Mouse (Mus musculus) forebrain, embryonic 13.5 days (tissue): ENCODE results near the gene Ankle1. TPM values are rescaled to one million over a fixed set of nuclear protein-coding genes. Genes with fewer than 3 reads are reported as not detected.

Source experiments
- ATAC-seq: fragments of 200-750 bp; cut with Nextera tagmentation; 2 replicates; pipeline ENCODE4 v1.8.0; 2017
- H3K27ac ChIP-seq: fragments of 300-500 bp; sonication (generic); 2 replicates; pipeline ENCODE4 v1.5.1; 2015; ENCODE audit warnings: inconsistent platforms, mild to moderate bottlenecking, moderate library complexity
- H3K27me3 ChIP-seq: fragments of 300-500 bp; sonication (generic); 2 replicates; pipeline ENCODE4 v1.6.1; 2015; ENCODE audit warnings: mild to moderate bottlenecking, inconsistent platforms
- H3K36me3 ChIP-seq: fragments of 300-500 bp; sonication (generic); 2 replicates; pipeline ENCODE4 v1.6.1; 2015; ENCODE audit warnings: mild to moderate bottlenecking, inconsistent platforms; ENCODE audit not compliant: poor library complexity, severe bottlenecking
- H3K4me1 ChIP-seq: fragments of 300-500 bp; sonication (generic); 2 replicates; pipeline ENCODE4 v1.6.1; 2015; ENCODE audit warnings: inconsistent platforms
- H3K4me2 ChIP-seq: fragments of 300-500 bp; sonication (generic); 2 replicates; pipeline ENCODE4 v1.6.1; 2015; ENCODE audit warnings: inconsistent platforms, mild to moderate bottlenecking, moderate library complexity
- H3K4me3 ChIP-seq: fragments of 300-500 bp; sonication (generic); 2 replicates; pipeline ENCODE4 v1.5.1; 2015; ENCODE audit warnings: mild to moderate bottlenecking, inconsistent platforms
- H3K9ac ChIP-seq: fragments of 300-500 bp; sonication (generic); 2 replicates; pipeline ENCODE4 v1.6.1; 2015; ENCODE audit warnings: mild to moderate bottlenecking, inconsistent platforms
- H3K9me3 ChIP-seq: fragments of 300-500 bp; sonication (generic); replicated peaks from 2 replicates; pipeline ENCODE4 v1.6.1; 2016; ENCODE audit warnings: inconsistent platforms
- WGBS: fragments of 180-500 bp; shearing (Covaris S2); methylation state at CpG from one replicate; pipeline ENCODE4 v1.1.7; 2015; 5-methylcytosine and 5-hydroxymethylcytosine counted together
- polyA plus RNA-seq: library from polyadenylated mRNA; unstranded; fragments of >200 nt; fragmentation: Nextera tagmentation; extraction: Ambion mirVana; gene quantifications from 2 replicates; pipeline ENCODE4 v1.2.1, GENCODE M21; 2015

Ankle1 gene
- polyA plus RNA-seq, 1 experiment from 2014 or later: 32.3 TPM

DNA sequence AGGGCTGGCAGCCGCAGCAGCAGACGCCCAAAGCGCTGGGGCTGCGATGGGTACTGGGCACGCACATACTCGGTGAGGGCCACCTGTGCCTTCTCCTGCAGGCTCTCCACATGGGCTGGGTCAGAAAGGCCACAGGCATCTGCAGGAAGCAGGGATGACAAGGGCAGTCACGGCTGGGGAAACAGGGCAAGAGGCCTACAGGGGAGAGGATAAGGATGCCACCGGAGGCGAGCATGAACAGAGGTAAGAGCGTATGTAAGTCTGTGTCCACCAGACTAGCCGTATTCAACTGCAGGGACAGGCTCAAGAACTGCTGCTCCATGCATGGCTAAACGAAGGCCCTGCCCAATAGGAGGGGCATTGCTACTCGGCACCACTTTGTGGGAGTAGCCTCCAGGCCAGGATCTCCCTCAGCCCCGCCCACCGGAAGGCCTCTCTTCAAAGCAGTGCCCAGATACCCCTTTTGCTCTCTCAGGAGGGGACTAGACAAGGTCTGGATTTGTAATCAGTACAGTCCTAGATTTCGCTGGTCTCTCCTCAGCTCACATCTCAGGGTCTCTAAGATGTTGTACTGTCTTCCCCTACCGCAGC lies 31.1 kb upstream of the Ankle1 start:
- peaks cover 28% of the 10 kb centered on the region for H3K36me3 ChIP-seq
- no peak overlapping the region for H3K9ac ChIP-seq
- no peak overlapping the region for H3K4me2 ChIP-seq
- no peak for ATAC-seq
- H3K4me1 ChIP-seq: peaks cover 39% of the 10 kb centered on the region
- H3K27ac ChIP-seq: 0 out of 2 replicates have a peak overlapping the region, but pooled peaks have one; percentile 49
- 85% methylated on average over 17 of the region's 17 CpGs for WGBS
- H3K27me3 ChIP-seq: peaks cover 9% of the 10 kb centered on the region; the same call in 1 of the 2 replicates
- no peak overlapping the region for H3K4me3 ChIP-seq
- H3K9me3 ChIP-seq: no peaks in the 10 kb centered on the region

DNA sequence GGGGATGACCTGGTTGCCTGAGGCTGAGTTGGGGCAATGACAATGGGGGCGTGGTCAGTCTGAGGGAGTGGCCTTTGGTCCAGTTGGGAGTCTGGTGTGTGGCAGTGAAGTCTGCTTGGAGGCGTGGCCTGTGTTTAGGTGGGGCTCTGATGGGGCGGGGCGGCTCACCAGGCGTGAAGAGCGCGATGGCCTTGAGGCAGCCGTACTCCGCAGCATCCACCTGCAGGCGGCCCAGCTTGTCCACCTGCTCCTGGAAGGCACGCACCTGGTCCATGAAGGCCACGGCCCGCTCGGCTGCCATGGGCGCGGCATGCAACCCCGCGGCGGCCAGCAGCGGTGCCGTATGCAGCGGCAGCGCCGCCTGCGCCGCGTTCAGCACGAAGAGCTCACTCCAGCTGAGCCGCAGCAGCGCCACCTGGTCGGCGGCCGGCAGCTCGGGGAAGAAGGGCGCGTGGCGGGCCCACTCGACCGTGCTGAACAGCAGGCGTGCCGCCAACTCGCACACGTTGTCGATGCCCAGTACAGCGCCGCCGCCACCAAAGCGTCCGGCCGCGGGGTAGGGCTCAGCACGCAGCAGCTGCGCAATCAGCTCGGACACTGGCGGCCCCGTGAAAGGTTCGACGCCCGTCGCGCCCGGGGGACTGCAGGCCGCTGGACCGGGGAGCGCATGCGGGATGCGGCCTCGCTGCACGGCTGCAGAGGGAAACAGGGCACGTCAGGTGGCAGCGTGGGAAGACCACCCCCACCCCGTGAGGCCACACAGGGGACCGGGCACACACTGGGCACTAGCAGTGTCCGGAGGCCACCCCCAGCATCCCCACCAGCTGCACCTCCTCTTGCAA lies 30.0 kb upstream of the Ankle1 start:
- Histone ChIP-seq H3K27ac (peak overlapping the region; percentile 49; the same call in 1 of the 2 replicates), H3K27me3 (peaks cover 13% of the 10 kb centered on the region), H3K36me3 (peaks cover 26% of the 10 kb centered on the region), H3K4me1 (peaks cover 45% of the 10 kb centered on the region), H3K9ac (peak overlapping the region; percentile 62), H3K4me2 (peak overlapping the region; percentile 67), H3K4me3 (peak overlapping the region; percentile 37), H3K9me3 (no peaks in the 10 kb centered on the region)
- WGBS: 3% methylated on average over 65 of the region's 74 CpGs
- ATAC-seq: peak; percentile 8; the same call in 1 of the 2 replicates

DNA sequence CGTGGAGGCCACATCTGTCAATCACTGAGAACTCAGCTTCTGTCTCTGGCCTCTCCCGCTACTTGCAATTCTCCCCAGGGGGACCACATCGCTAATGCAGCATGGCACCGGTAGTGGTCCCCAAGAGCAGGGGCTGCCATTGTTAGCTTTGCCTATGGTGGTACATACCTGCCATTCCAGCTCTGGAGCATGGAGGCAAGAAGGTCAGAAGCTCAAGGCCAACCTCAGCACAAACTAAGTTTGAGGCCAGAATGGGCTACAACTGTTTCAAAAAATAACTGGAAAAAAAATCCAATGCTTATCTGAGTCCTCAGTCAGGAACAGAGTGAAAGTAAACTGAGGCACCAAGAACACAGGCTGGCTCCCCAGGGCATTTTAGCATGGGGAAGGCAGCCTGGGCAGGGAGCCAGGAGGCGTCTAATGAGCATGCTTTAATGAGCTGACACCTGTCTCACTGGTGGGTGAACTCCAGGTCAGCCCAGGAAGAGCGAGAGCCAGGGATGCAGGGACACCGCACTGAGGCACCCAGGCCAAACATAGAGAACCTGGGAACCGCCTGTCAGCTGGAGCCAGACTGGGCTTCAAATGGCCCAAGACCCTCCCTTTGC lies 29.3 kb upstream of the Ankle1 start:
- H3K4me3 ChIP-seq: peak overlapping the region; percentile 37
- peak overlapping the region; percentile 62 for H3K9ac ChIP-seq
- no peak for ATAC-seq
- no peak overlapping the region for H3K27ac ChIP-seq
- peak overlapping the region; percentile 67 for H3K4me2 ChIP-seq
- no peaks in the 10 kb centered on the region for H3K9me3 ChIP-seq
- H3K36me3 ChIP-seq: peaks cover 26% of the 10 kb centered on the region
- peaks cover 51% of the 10 kb centered on the region for H3K4me1 ChIP-seq
- WGBS: 31% methylated on average over 8 of the region's 8 CpGs
- peaks cover 20% of the 10 kb centered on the region for H3K27me3 ChIP-seq

DNA sequence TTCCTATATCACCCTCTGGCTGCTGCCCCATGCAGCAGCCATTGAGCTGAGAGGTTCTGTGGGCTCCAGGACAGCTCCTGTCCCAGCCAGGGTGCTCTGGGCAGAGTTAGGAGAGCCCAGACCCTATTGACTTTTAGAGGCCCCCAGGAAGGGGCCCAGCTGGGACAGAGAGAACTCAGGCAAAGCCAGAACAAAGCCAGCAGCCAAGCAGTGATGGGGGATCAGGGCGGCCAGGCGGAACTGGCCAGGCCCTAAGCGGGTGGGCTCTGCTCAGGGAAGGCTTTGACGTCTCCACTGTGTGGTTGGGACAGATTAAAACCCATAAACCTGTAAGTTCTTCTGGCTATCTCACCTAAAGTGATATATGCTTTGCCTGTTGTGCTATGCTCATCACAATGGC lies 26.8 kb upstream of the Ankle1 start:
- H3K4me3 ChIP-seq: peak overlapping the region; percentile 11; the same call in 1 of the 2 replicates
- H3K9ac ChIP-seq: 0 out of 2 replicates have a peak overlapping the region, but pooled peaks have one; percentile 27

DNA sequence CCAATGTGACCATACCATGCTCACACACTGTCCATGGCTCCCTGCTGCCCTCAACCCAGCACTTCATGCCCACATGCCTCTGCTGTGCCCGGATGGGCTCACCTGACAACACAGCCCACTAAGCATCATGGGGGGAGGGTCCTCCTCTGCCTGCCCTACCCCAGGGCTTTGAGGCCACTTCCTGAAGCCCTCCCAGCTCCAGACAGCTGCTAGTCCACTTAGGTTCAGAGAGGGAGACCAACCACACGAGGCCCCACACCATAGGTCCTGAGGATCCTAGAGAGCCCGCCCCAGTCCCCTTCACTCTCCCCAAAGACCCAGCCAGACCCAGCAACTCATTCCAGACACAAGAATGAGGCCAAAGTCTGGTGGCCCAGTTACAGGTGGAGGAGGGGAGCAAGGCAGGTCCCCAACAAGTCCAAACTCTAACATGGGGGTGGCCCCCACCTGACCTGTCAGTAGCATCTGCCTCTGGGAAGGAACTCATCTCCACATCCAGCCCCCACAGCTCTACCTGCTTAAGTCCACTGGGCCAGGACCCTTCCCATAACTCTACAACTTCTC lies 26.2 kb upstream of the Ankle1 start:
- Histone ChIP-seq H3K36me3 (peaks cover 10% of the 10 kb centered on the region; the same call in 1 of the 2 replicates), H3K9ac (peak overlapping the region; percentile 81; the same call in 1 of the 2 replicates), H3K9me3 (no peaks in the 10 kb centered on the region), H3K4me2 (peak overlapping the region; percentile 96), H3K4me1 (peaks cover 61% of the 10 kb centered on the region), H3K4me3 (peak overlapping the region; percentile 68), H3K27me3 (peaks cover 20% of the 10 kb centered on the region), H3K27ac (no peak overlapping the region)
- no peak for ATAC-seq
- WGBS: 37% methylated on average over 3 of the region's 3 CpGs

More for the DNA sequence above, 26.8 kb upstream of the Ankle1 start:
- Histone ChIP-seq H3K27me3 (peaks cover 20% of the 10 kb centered on the region), H3K27ac (no peak overlapping the region), H3K4me1 (peaks cover 61% of the 10 kb centered on the region), H3K9me3 (no peaks in the 10 kb centered on the region), H3K4me2 (peak overlapping the region; percentile 96), H3K36me3 (peaks cover 16% of the 10 kb centered on the region)
- no peak for ATAC-seq
- WGBS: 27% methylated on average over 4 of the region's 4 CpGs

DNA sequence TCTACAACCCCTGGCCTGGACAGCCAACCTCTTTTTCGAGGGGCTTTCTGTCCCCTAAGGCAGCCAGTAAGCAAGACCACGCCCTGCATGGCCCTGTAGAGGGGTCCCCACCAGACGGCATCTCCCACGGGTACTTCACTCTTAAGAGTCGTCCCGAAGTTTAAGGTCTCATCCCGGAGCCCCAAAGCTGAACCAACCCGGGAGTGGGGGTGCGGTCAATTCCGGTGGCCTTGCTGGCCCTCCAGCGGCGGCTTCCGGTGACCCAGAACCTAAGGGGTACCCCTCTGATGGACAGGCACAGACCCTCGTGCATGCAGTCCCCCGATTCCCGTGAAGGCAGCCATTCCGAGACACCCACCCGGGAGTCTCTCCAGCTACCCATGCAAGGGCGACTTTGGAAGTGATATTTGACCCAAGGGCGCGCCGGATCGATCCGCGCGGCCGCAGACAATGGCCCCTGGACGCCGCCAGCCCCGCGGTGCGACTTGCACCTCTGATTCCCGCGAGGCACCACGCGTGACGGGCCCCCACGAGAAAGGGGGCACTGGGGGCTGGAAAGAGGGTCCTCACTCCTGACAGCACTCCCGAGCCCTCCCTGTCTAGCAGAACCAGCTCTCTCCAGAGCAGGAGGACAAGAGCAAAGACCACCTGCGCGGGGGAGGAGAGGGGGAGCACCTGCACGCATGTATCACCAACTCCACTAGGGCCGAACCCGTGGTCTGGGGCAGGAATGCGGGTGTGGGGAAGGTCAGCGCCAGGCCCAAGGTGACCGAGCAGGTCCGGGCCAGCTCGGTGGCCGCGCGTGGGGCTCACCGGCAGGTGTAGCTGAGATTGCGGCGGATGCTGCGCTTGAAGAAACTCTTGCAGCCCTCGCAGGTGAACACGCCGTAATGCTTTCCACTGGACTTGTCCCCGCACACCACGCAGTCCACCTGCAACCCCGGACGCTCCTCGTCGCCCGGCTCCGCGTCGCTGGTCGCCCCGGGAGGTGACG lies 25.3 kb upstream of the Ankle1 start:
- Histone ChIP-seq H3K4me1 (peaks cover 59% of the 10 kb centered on the region), H3K9ac (peak overlapping the region; percentile 81), H3K9me3 (no peaks in the 10 kb centered on the region), H3K4me2 (peak overlapping the region; percentile 96), H3K27ac (no peak overlapping the region), H3K36me3 (peaks cover 9% of the 10 kb centered on the region; the same call in 1 of the 2 replicates), H3K27me3 (peaks cover 20% of the 10 kb centered on the region), H3K4me3 (peak overlapping the region; percentile 68)
- WGBS: 1% methylated on average over 71 of the region's 72 CpGs
- ATAC-seq: no peak

DNA sequence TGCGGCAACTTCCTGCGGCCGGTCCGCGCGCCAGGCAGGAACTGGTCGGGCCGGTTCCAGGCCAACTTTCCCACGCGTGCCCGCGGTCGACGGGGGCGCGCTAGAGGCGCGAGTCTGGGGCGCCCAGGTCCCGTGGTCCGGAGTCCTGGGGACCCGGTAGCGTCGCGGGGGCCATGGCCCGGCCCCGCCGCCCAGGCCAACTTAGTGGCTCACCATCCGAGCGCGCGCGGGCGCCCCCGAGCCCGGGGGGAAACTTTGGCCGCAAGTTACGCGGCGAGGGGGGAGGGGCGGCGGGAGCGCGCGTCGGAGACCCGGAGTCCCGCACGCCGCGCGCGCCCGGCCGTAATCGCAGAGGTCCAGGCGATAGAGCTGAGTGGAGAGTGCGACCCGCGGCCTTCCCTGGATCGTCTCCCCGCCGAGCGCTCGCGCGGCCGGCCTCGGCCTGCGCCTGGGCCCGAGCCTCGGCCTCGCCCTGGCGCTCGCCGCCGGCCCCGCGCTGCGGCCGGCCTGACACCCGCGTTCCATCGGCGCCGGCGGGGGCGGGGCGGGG lies 24.3 kb upstream of the Ankle1 start, which contains the start of gene Nr2f6:
Gene Nr2f6 (minus strand): TSS at position 540 of the 550 bp plus-strand sequence.
- H3K27me3 ChIP-seq: peaks cover 20% of the 10 kb centered on the region
- H3K4me1 ChIP-seq: peaks cover 49% of the 10 kb centered on the region
- H3K27ac ChIP-seq: peak within 1 kb of the TSS; percentile 81
- WGBS: under 1% methylated on average over 60 of the region's 89 CpGs
- H3K4me3 ChIP-seq: peak within 1 kb of the TSS; percentile 68
- peak; percentile 6; the same call in 1 of the 2 replicates for ATAC-seq
- peak within 1 kb of the TSS; percentile 96 for H3K4me2 ChIP-seq
- H3K9ac ChIP-seq: peak within 1 kb of the TSS; percentile 81
- peaks cover 9% of the 10 kb centered on the region; the same call in 1 of the 2 replicates for H3K36me3 ChIP-seq
- no peaks in the 10 kb centered on the region for H3K9me3 ChIP-seq

DNA sequence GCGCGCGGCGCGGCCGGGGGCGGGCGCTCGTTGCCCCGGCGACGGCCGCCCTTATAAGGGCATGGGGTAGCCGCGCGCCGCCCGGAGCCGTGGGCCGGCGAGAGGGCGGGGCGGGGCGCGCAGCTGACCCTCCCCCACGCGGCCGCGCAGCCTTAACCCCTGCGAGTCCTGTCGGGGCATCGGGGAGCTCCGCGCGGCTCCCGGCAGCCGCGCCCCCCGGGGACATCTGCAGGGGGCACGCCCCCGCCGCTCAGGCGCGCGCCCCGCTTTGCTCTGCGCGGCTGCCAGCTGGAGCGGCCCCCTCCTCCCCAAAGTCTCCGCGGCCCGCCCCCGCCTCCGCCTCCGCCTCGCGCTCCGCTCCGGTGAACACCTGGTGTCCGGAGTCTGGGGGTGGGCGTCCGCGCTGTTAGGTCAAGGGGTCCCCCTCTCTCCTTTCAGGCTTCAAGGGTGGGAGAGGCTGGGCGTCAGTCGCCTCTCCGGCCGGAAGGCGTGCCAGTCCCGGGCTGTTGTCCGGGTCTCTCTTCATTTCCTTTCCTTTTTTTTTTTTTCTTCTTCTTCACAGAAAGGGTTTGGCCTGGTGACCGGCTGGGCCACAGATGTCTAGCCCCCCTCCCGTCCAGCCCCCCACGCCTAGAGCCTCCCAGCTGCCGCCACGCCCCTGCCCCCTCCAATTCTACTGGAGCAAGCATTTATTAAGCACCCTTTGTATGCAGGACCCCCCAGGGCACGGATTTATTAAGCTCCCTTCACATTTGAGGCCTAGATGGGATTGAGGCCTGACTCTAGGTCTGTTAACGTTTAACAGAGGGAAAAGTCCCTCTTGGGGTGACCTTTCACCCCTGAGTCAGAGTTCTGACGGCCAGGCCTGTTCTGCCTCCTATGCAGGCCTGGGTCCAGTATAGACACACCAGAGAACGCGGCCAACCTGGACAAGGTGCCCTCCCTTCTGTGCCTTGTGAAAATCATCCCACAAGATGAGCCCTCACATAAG lies 23.5 kb upstream of the Ankle1 start:
- ATAC-seq: peak; percentile 70
- Histone ChIP-seq H3K27me3 (peaks cover 13% of the 10 kb centered on the region), H3K4me1 (peaks cover 43% of the 10 kb centered on the region), H3K9ac (peak overlapping the region; percentile 81), H3K4me3 (peak overlapping the region; percentile 68), H3K9me3 (no peaks in the 10 kb centered on the region), H3K4me2 (peak overlapping the region; percentile 96), H3K36me3 (peaks cover 9% of the 10 kb centered on the region; the same call in 1 of the 2 replicates), H3K27ac (peak overlapping the region; percentile 81)
- 3% methylated on average over 35 of the region's 80 CpGs for WGBS

DNA sequence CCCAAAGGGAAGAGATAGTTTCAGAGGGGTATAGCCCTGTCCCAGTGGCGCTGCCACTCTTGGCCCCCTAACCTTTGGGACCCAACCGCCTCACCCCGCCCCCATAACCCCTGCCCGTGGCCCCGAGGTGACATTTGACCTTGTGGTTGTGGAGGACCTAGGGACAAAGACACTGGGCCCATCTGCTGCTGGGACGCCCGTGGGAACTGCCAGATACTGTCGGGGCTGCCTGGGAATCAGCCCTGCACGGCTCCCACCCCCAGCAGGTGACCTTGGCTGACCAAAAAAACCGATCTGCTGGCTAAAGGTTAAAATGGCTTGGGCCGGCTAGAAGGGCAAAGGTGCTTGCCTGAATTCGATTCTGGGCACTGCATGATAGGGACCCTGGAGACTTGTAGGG lies 22.4 kb upstream of the Ankle1 start:
- ATAC-seq: no peak
- H3K4me1 ChIP-seq: peaks cover 40% of the 10 kb centered on the region
- H3K27me3 ChIP-seq: peaks cover 11% of the 10 kb centered on the region
- no peak overlapping the region for H3K9ac ChIP-seq
- 23% methylated on average over 12 of the region's 12 CpGs for WGBS
- no peak overlapping the region for H3K27ac ChIP-seq
- no peaks in the 10 kb centered on the region for H3K9me3 ChIP-seq
- no peak overlapping the region for H3K4me3 ChIP-seq
- H3K36me3 ChIP-seq: peaks cover under 1% of the 10 kb centered on the region; the same call in 1 of the 2 replicates
- H3K4me2 ChIP-seq: no peak overlapping the region

DNA sequence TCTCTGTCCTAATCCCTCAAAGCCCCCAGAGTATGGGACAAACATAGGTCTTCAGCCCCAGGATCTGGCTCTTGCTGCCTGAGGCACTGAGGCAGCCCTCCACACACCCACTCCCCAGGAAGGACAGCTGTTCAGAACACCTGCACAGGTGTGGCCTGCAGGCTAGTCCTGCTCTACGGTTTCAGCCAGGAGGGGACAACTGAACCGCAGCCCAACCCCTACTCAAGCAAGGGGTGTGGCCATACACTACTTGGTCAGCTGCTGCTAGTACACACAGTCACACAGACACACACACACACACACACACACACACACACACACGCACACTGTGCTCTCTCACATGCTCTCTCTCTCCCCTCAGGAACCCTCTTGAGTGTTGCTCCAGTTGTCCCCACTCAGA lies 21.9 kb upstream of the Ankle1 start:
- no peak overlapping the region for H3K4me2 ChIP-seq
- peaks cover 35% of the 10 kb centered on the region for H3K4me1 ChIP-seq
- H3K27ac ChIP-seq: no peak overlapping the region
- no peak overlapping the region for H3K9ac ChIP-seq
- 52% methylated on average over 3 of the region's 3 CpGs for WGBS
- no peaks in the 10 kb centered on the region for H3K9me3 ChIP-seq
- no peaks in the 10 kb centered on the region for H3K36me3 ChIP-seq
- peaks cover 11% of the 10 kb centered on the region for H3K27me3 ChIP-seq
- no peak overlapping the region for H3K4me3 ChIP-seq
- no peak for ATAC-seq
